Mouse (Mus musculus): ENCODE data around the gene Pgghg.
"Not testable (repeated sequence)": the region's sequence is repeated elsewhere in the genome, so short reads cannot be mapped to it uniquely, and the experiment has no call there.

Pgghg gene

DNA sequence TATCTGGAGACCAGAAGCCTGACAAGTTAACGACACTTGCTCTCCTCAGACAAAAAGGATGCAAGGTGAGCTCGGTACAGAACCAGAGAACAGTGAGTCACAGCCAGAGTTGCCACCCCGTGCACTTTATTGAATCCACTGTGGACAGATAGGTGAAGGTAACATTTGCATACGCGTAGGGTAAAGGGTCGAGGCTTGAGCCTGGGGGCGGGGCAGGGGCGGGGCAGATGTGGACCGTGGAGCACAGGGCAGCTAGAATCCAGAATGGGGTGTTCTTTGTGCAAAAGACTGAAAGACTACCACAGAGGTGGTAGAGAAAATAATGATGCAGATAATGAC lies 13.5 kb downstream of the Pgghg start:
- DNase-seq (ENCODE audit: low read depth, low spot score): no peak

GRCm38 (mm10) chr7:140955342-140955741 lies 14.2 kb downstream of the Pgghg start:
- no peak for DNase-seq (ENCODE audit: low read depth, low spot score)

GRCm38 (mm10) chr7:140955758-140956555 lies 14.8 kb downstream of the Pgghg start, which contains the start of the genes Gm45717 and Ifitm2:
Gene Gm45717 (minus strand): TSS chr7:140955937.
Gene Ifitm2 (minus strand): TSS chr7:140955987.
- no peak for DNase-seq (ENCODE audit: low read depth, low spot score)

- DNase-seq (ENCODE audit: low read depth, low spot score): no peak
Measured at GRCm38 (mm10) chr7:140956556-140956869, 15.3 kb downstream of the Pgghg start.

- DNase-seq (ENCODE audit: low read depth, low spot score): no peak
Measured at GRCm38 (mm10) chr7:140959181-140959901, 18.1 kb downstream of the Pgghg start.

DNA sequence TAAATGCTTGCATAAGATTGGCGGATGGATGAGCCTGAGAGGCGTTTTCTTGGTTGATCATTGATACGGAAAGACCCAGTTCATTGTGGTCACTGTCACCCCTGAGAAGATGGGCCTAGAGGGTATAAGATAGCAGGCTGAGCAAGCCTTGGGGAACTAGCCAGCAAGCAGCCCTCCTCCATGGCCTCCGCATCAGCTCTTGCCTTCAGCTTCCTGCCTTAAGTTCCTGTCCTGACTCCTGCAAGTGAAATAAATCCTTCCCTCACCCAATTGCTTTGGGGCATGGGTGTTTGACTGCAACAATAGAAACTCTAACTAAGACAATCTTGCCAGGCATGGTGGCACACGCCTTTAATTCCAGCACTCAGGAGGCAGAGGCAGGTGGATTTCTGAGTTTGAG lies 18.8 kb downstream of the Pgghg start:
- no peak for DNase-seq (ENCODE audit: low read depth, low spot score)

DNA sequence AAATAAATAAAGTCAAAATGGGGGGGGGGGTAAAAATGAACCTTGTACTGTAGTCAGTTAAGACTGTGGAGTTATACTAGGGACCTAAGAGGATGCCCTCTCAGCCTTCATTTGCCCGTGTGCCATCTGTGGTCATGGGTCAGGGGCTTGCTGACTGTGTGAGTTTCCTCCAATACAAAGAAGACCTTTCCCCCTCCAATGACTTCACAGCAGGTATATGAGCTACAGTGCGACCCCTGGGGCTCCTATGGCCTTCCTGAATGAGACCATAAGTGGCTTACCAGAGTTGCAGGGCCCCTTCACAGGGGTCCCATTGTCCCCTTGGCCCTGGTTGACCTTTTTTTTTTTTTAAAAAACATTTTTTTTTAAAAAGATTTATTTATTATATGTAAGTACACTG lies 20.2 kb downstream of the Pgghg start:
- DNase-seq (ENCODE audit: low read depth, low spot score): no peak

DNA sequence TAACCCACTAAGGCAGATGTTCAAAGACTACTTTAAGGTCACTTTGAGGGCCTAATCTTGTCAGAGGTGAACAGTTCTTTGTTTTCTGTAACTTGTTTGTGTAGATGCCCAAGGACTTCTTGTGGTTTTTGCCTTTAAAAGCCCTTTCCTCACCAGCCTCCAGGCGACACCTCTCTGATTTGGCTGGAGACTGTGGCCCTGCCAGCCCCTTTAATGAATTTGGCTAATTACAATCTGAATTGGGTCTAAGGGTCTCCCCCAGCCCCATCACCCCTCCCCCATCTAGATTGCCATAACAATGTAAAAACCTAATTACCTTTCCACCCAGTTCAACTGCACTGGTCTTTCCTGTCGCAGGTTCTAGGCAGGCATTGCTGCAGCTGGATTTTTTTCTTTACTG lies 21.5 kb downstream of the Pgghg start:
- no peak for DNase-seq (ENCODE audit: low read depth, low spot score)

DNA sequence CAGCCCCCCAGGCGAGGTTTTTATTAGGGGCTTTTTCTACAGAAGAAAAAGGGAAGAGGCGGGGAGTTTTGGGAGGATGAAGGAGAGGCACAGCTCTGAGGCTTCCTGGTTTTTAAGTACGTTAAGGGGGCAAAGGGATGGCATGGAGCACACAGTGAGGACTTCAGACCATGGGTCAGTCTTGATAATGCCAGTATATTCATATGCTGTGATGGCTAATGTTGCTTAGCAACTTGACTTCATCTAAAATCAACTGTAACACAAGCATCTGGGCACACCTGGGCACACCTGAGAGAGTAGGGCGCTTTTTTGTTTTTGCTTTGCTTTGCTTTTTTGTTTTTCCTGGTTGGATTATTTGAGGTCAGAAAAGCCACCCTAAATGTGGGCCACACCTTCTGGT lies 25.7 kb downstream of the Pgghg start, which contains the start of gene Ifitm1:
Gene Ifitm1 (plus strand): TSS at position 301 of the 400 bp plus-strand sequence.
- DNase-seq (ENCODE audit: low read depth, low spot score): no peak

DNA sequence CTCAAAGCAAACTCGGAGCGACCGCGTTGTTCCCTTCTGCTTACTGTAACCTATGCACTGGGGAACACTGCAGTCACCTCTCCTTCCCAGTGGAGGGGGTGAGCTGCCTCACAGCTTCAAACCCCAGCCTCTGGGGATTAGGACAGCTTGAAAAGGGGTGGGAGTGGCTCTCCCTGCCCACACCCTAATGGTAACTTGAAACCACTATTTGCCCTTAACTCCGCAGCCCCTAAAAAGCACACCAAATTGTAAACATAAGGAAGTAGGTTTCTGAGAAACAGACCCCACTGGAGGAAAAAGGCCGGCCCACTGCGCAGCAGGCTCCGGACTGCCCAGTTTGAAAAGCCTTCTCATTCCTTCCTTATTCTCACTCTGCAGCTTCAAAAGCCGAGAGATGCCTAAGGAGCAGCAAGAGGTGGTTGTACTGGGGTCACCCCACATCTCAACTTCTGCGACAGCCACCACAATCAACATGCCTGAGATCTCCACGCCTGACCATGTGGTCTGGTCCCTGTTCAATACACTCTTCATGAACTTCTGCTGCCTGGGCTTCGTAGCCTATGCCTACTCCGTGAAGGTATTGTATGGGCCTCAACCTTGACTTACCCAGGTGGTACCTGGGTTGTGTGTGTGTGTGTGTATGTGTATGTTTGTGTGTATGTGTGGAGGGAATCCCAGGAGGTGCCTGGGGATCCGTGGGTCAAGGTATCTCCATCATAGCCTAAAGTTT lies 26.8 kb downstream of the Pgghg start:
- DNase-seq (ENCODE audit: low read depth, low spot score): no peak

DNA sequence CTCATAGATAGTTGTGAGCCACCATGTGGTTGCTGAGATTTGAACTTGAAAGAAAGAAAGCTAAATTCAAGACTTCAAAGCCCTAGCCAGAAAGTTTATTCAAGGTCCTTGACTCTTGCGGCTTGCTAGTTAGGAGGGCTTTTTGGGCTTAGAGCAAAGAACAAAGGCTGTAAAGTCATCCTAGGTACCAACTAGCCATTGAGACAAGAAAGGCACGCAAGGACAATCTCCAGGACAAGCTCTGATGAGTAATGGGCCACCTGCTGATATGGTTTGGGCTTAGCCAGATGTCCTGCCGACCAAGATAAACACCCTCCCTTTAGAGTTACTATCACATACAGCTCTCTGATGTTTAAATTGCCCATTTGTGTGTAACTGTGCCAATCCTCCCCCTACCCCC lies 27.5 kb downstream of the Pgghg start:
- not testable (repeated sequence) for DNase-seq (ENCODE audit: low read depth, low spot score)

DNA sequence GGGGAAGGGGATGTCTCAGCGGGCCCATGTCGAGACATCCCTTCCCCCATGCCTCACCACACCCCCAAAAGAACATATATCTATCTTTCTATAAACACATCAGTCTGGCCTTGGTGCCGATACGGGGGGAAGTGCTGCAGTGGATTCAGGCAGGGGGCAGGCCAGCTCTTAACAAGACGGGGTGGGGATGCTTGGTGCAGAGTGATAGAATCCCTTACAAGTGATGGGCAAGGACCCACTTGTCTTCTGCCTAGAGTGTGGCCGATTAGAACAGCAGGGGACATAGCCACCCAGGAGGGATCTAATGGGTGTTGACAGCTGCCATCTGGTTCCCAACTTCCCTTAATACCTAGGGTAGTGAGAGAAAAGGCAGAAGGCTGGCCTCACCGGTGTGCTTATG lies 29.7 kb downstream of the Pgghg start:
- DNase-seq (ENCODE audit: low read depth, low spot score): no peak

GRCm38 (mm10) chr7:140971479-140972171 lies 30.4 kb downstream of the Pgghg start:
- no peak for DNase-seq (ENCODE audit: low read depth, low spot score)

- DNase-seq (ENCODE audit: low read depth, low spot score): no peak
Measured at GRCm38 (mm10) chr7:140973396-140974165, 32.4 kb downstream of the Pgghg start.

GRCm38 (mm10) chr7:140974940-140975339 lies 33.7 kb downstream of the Pgghg start:
- DNase-seq (ENCODE audit: low read depth, low spot score): no peak

- no peak for DNase-seq (ENCODE audit: low read depth, low spot score)
Measured at GRCm38 (mm10) chr7:140975465-140975864, 34.3 kb downstream of the Pgghg start.

- not testable (repeated sequence) for DNase-seq (ENCODE audit: low read depth, low spot score)
Measured at GRCm38 (mm10) chr7:140976720-140977119, 35.5 kb downstream of the Pgghg start.

GRCm38 (mm10) chr7:140981704-140982103 lies 40.5 kb downstream of the Pgghg start:
- DNase-seq (ENCODE audit: low read depth, low spot score): no peak

GRCm38 (mm10) chr7:140982971-140983370 lies 41.8 kb downstream of the Pgghg start:
- no peak for DNase-seq (ENCODE audit: low read depth, low spot score)

DNA sequence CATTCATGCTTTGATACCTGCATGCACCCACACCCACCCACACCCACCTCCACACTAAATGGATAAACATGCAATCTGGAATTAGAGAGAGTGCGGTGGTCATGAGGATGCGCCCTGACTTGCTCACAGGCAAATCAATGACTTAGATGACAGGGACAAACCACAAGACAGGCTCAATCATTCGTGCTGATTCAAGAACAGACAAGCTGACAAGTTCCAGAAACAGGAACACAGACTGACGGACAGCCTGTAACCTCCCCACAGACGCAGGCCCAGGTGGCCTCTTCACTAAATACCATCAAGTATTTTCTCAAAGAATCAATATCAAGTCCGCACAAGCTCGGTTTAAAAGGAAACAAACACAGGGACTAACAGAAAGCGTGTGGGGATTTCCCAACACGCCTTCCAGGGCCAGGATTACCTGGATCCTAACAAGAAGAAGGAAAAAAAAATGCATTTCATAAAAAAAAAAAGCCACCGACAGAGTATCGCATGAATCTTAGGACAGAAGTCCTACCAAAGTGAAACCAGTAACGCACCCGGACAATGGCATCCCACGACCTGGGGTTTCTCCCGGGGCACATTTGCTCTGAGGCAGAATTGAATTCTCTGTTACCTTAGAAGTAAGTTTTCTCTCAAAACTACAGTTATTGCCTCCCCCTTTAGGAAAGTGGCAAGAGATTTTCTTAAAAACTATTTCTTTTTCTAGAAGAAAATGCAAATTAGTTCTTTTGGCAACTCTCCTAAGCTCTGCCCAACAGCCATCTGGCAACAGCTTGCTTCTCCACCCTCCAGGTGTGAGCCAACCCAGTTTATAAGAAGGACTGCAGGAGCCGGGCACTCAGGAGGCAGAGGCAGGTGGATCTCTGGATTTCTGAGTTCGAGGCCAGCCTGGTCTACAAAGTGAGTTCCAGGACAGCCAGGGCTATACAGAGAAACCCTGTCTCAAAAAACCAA lies 46.3 kb downstream of the Pgghg start:
- no peak for DNase-seq (ENCODE audit: low read depth, low spot score)
